Mouse (Mus musculus) small intestine, adult 2 months (tissue): Measurements from ENCODE around the gene Parg.

Experiments
- CTCF ChIP-seq: fragments of 200-500 bp; IDR thresholded peaks from 2 replicates; pipeline ENCODE4 v1.5.1; 2012; ENCODE audit warnings: low read depth, mild to moderate bottlenecking, control low read depth, inconsistent platforms, low read length, moderate library complexity, mixed read lengths; ENCODE audit not compliant: insufficient replicate concordance, insufficient read length; ENCODE audit errors: extremely low read depth
- POLR2A ChIP-seq: fragments of 200-500 bp; IDR thresholded peaks from 2 replicates; pipeline ENCODE4 v1.6.1; 2012; ENCODE audit warnings: low read depth, mild to moderate bottlenecking, control low read depth, inconsistent platforms, low read length, moderate library complexity

GRCm38 (mm10) chr14:32332515-32333445 lies 131.0 kb downstream of the Parg start:
- TF ChIP-seq CTCF (no peak), POLR2A (no peak)
